Mouse (Mus musculus): ENCODE results near the gene Anapc16.

- TF ChIP-seq CTCF (IDR thresholded peaks at IDR 0.05; ENCODE audit: control insufficient read depth, insufficient read depth, insufficient replicate concordance, low read depth, low read length) (no peak), POLR2A (IDR thresholded peaks at IDR 0.05; ENCODE audit: control insufficient read depth, low read depth, low read length) (no peak)
Measured at GRCm38 (mm10) chr10:60028181-60028580, 25.2 kb upstream of the Anapc16 start.
